Mouse (Mus musculus): ENCODE measurements around the gene Kctd2. TPM values are rescaled to one million over a fixed set of nuclear protein-coding genes. Genes with fewer than 3 reads are reported as not detected.
A peak's percentile ranks its signal among the peaks of the same experiment; 100 is the strongest.
"Not testable (repeated sequence)": the region's sequence is repeated elsewhere in the genome, so short reads cannot be mapped to it uniquely, and the experiment has no call there.

Gene Kctd2
- polyA plus RNA-seq, 1 experiment from 2014 or later = 3.9 TPM

GRCm38 (mm10) chr11:115453306-115453705 is 33.4 kb downstream of the Kctd2 start:
- no peak overlapping the region for H3K9ac ChIP-seq (ENCODE audit: low read length)
- peak overlapping the region; percentile 17; the same call in 1 of the 2 replicates for H3K27ac ChIP-seq (ENCODE audit: low read length)
- no peaks in the 10 kb centered on the region for H3K27me3 ChIP-seq (ENCODE audit: control insufficient read depth, insufficient read depth, low read length)
- WGBS = 59% methylated on average over 4 of the region's 4 CpGs
- no peak overlapping the region for H3K4me2 ChIP-seq (ENCODE audit: low read depth, low read length)
- ATAC-seq (replicated peaks; ENCODE audit: extremely low read depth, insufficient read depth, low FRiP score) = no peak
- no peaks in the 10 kb centered on the region; the same call in 1 of the 2 replicates for H3K9me3 ChIP-seq (replicated peaks; ENCODE audit: control insufficient read depth, low read length)
- peaks cover 9% of the 10 kb centered on the region for H3K4me1 ChIP-seq (ENCODE audit: control insufficient read depth, insufficient read depth, low read length)
- no peaks in the 10 kb centered on the region for H3K36me3 ChIP-seq (ENCODE audit: control insufficient read depth, insufficient read depth)
- no peak overlapping the region for H3K4me3 ChIP-seq (ENCODE audit: low read length)

- not testable (repeated sequence) for H3K9me3 ChIP-seq (replicated peaks; ENCODE audit: control insufficient read depth, low read length); H3K27me3 ChIP-seq (ENCODE audit: control insufficient read depth, insufficient read depth, low read length); H3K9ac ChIP-seq (ENCODE audit: low read length); H3K27ac ChIP-seq (ENCODE audit: low read length); H3K4me2 ChIP-seq (ENCODE audit: low read depth, low read length); ATAC-seq (replicated peaks; ENCODE audit: extremely low read depth, insufficient read depth, low FRiP score); H3K4me1 ChIP-seq (ENCODE audit: control insufficient read depth, insufficient read depth, low read length); H3K36me3 ChIP-seq (ENCODE audit: control insufficient read depth, insufficient read depth); H3K4me3 ChIP-seq (ENCODE audit: low read length)
- 86% methylated on average over 6 of the region's 6 CpGs for WGBS
These were observed 34.9 kb downstream of the Kctd2 start for GRCm38 (mm10) chr11:115454822-115455221.

GRCm38 (mm10) chr11:115455619-115456018 is 35.7 kb downstream of the Kctd2 start:
- no peak overlapping the region for H3K9ac ChIP-seq (ENCODE audit: low read length)
- H3K27me3 ChIP-seq (ENCODE audit: control insufficient read depth, insufficient read depth, low read length) = no peaks in the 10 kb centered on the region
- no peaks in the 10 kb centered on the region for H3K36me3 ChIP-seq (ENCODE audit: control insufficient read depth, insufficient read depth)
- H3K9me3 ChIP-seq (replicated peaks; ENCODE audit: control insufficient read depth, low read length) = no peaks in the 10 kb centered on the region; the same call in 1 of the 2 replicates
- no peak overlapping the region for H3K27ac ChIP-seq (ENCODE audit: low read length)
- 86% methylated on average over 15 of the region's 15 CpGs for WGBS
- H3K4me3 ChIP-seq (ENCODE audit: low read length) = no peak overlapping the region
- no peak for ATAC-seq (replicated peaks; ENCODE audit: extremely low read depth, insufficient read depth, low FRiP score)
- no peak overlapping the region for H3K4me2 ChIP-seq (ENCODE audit: low read depth, low read length)
- peaks cover 9% of the 10 kb centered on the region for H3K4me1 ChIP-seq (ENCODE audit: control insufficient read depth, insufficient read depth, low read length)

- Histone ChIP-seq H3K4me3 (ENCODE audit: low read length) (no peak overlapping the region), H3K36me3 (ENCODE audit: control insufficient read depth, insufficient read depth) (no peaks in the 10 kb centered on the region), H3K4me1 (ENCODE audit: control insufficient read depth, insufficient read depth, low read length) (peaks cover 9% of the 10 kb centered on the region), H3K27me3 (ENCODE audit: control insufficient read depth, insufficient read depth, low read length) (no peaks in the 10 kb centered on the region), H3K9ac (ENCODE audit: low read length) (no peak overlapping the region), H3K27ac (ENCODE audit: low read length) (no peak overlapping the region), H3K9me3 (replicated peaks; ENCODE audit: control insufficient read depth, low read length) (no peaks in the 10 kb centered on the region; the same call in 1 of the 2 replicates), H3K4me2 (ENCODE audit: low read depth, low read length) (no peak overlapping the region)
- no peak for ATAC-seq (replicated peaks; ENCODE audit: extremely low read depth, insufficient read depth, low FRiP score)
- WGBS = 94% methylated on average over 5 of the region's 5 CpGs
These were observed 36.3 kb downstream of the Kctd2 start for GRCm38 (mm10) chr11:115456182-115456581.

GRCm38 (mm10) chr11:115457405-115457804 is 37.5 kb downstream of the Kctd2 start:
- no peaks in the 10 kb centered on the region for H3K27me3 ChIP-seq (ENCODE audit: control insufficient read depth, insufficient read depth, low read length)
- no peaks in the 10 kb centered on the region for H3K36me3 ChIP-seq (ENCODE audit: control insufficient read depth, insufficient read depth)
- ATAC-seq (replicated peaks; ENCODE audit: extremely low read depth, insufficient read depth, low FRiP score) = no peak; the same call in 1 of the 2 replicates
- no peak overlapping the region for H3K9ac ChIP-seq (ENCODE audit: low read length)
- no peaks in the 10 kb centered on the region; the same call in 1 of the 2 replicates for H3K9me3 ChIP-seq (replicated peaks; ENCODE audit: control insufficient read depth, low read length)
- no peak overlapping the region for H3K4me2 ChIP-seq (ENCODE audit: low read depth, low read length)
- WGBS = 29% methylated on average over 6 of the region's 6 CpGs
- no peak overlapping the region for H3K4me3 ChIP-seq (ENCODE audit: low read length)
- 0 out of 2 replicates have a peak overlapping the region, but pooled peaks have one; percentile 28 for H3K27ac ChIP-seq (ENCODE audit: low read length)
- peaks cover 9% of the 10 kb centered on the region for H3K4me1 ChIP-seq (ENCODE audit: control insufficient read depth, insufficient read depth, low read length)

GRCm38 (mm10) chr11:115460976-115461375 is 41.0 kb downstream of the Kctd2 start:
- H3K9me3 ChIP-seq (replicated peaks; ENCODE audit: control insufficient read depth, low read length) = no peaks in the 10 kb centered on the region
- H3K4me1 ChIP-seq (ENCODE audit: control insufficient read depth, insufficient read depth, low read length) = peaks cover 9% of the 10 kb centered on the region
- H3K4me3 ChIP-seq (ENCODE audit: low read length) = no peak overlapping the region
- ATAC-seq (replicated peaks; ENCODE audit: extremely low read depth, insufficient read depth, low FRiP score) = no peak
- no peaks in the 10 kb centered on the region for H3K27me3 ChIP-seq (ENCODE audit: control insufficient read depth, insufficient read depth, low read length)
- H3K9ac ChIP-seq (ENCODE audit: low read length) = no peak overlapping the region
- 28% methylated on average over 8 of the region's 8 CpGs for WGBS
- no peaks in the 10 kb centered on the region for H3K36me3 ChIP-seq (ENCODE audit: control insufficient read depth, insufficient read depth)
- no peak overlapping the region for H3K27ac ChIP-seq (ENCODE audit: low read length)
- no peak overlapping the region for H3K4me2 ChIP-seq (ENCODE audit: low read depth, low read length)

DNA sequence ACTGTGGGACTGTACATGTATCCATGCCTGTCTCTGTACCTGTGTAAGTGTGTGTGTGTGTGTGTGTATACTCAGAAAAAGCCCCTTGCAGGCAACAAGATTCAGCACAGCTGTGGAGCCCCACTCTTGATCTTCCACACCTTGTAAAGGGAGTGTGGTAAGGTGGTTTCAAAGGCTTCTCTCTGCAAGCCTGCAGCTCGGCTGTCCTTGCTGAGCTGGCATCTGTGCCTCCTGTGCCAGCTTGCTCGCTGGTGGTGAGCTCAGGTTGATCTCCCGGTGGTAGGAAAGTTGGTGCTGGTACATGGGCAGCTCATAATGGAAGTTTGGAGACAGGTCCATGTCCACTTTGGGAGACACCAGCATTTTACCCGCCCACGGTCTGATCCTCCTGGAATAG is 41.9 kb downstream of the Kctd2 start:
- no peak overlapping the region for H3K4me3 ChIP-seq (ENCODE audit: low read length)
- no peak overlapping the region for H3K9ac ChIP-seq (ENCODE audit: low read length)
- H3K36me3 ChIP-seq (ENCODE audit: control insufficient read depth, insufficient read depth) = no peaks in the 10 kb centered on the region
- no peak overlapping the region for H3K4me2 ChIP-seq (ENCODE audit: low read depth, low read length)
- WGBS = 73% methylated on average over 5 of the region's 5 CpGs
- H3K4me1 ChIP-seq (ENCODE audit: control insufficient read depth, insufficient read depth, low read length) = peaks cover 9% of the 10 kb centered on the region
- H3K9me3 ChIP-seq (replicated peaks; ENCODE audit: control insufficient read depth, low read length) = no peaks in the 10 kb centered on the region
- no peak for ATAC-seq (replicated peaks; ENCODE audit: extremely low read depth, insufficient read depth, low FRiP score)
- H3K27ac ChIP-seq (ENCODE audit: low read length) = no peak overlapping the region
- H3K27me3 ChIP-seq (ENCODE audit: control insufficient read depth, insufficient read depth, low read length) = no peaks in the 10 kb centered on the region

DNA sequence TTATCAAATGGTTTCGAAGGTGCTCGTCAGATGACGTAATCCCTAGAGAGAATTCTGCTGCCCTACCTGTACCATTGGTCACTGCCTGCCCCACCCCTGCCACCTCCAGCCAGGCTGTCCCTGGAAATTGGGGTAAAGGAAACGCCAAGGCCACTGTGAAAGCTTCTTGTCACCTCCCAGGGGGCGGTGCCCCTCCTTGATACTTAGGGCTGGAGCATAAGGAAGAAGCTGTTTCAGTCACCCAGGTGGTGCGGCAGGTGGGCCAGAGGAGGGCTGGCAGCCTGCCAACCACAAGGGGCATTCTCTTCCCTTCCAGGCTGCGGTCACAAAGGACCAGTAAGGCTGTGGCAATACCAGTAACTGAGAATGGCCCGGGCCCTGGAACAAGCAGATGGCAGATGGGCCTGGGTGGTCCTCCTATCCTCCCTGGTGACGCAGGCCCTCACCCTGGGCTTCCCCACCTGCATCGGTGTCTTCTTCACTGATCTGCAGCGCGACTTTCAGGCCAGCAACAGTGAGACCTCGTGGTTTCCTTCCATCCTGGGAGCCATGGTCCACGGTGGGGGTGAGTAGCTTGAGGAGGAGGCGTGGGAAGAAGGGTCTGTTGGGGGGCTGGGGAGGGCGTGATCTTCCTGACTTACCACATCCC is 42.4 kb downstream of the Kctd2 start, which contains the start of gene Slc16a5:
TSS of gene Slc16a5 (plus strand) at position 232 of the 649 bp plus-strand sequence.
- Histone ChIP-seq H3K27ac (ENCODE audit: low read length) (peak within 1 kb of the TSS; percentile 65; the same call in 1 of the 2 replicates), H3K27me3 (ENCODE audit: control insufficient read depth, insufficient read depth, low read length) (no peaks in the 10 kb centered on the region), H3K36me3 (ENCODE audit: control insufficient read depth, insufficient read depth) (no peaks in the 10 kb centered on the region), H3K9me3 (replicated peaks; ENCODE audit: control insufficient read depth, low read length) (no peaks in the 10 kb centered on the region), H3K4me1 (ENCODE audit: control insufficient read depth, insufficient read depth, low read length) (peaks cover 5% of the 10 kb centered on the region), H3K4me2 (ENCODE audit: low read depth, low read length) (no peak within 1 kb of the TSS; the same call in none of the 2 replicates), H3K9ac (ENCODE audit: low read length) (no peak within 1 kb of the TSS), H3K4me3 (ENCODE audit: low read length) (peak within 1 kb of the TSS; percentile 19)
- 75% methylated on average over 16 of the region's 16 CpGs for WGBS
- peak; percentile 25; the same call in 1 of the 2 replicates for ATAC-seq (replicated peaks; ENCODE audit: extremely low read depth, insufficient read depth, low FRiP score)

DNA sequence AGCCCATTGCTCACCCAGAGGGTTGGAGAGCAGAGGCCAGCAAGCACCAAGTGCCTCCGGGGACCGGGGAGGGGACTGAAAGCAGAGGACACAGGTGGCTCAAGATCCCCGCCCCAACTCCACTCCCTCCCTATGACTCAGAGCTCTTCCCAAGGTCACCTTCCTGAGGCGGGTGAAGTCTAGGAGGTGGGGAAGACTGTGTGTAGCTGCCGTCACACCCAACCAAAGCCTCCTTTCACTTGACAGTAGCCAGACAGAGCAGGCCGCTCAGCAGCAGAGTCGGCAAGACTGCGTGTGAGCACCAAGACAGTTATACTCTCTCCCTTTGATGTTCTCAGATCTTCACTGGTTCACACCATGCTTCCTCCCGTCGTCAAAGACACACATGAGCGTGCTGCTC is 43.5 kb downstream of the Kctd2 start:
- Histone ChIP-seq H3K9me3 (replicated peaks; ENCODE audit: control insufficient read depth, low read length) (no peaks in the 10 kb centered on the region), H3K4me3 (ENCODE audit: low read length) (peak overlapping the region; percentile 28), H3K4me2 (ENCODE audit: low read depth, low read length) (peak overlapping the region; percentile 16; the same call in 1 of the 2 replicates), H3K27ac (ENCODE audit: low read length) (peak overlapping the region; percentile 65; the same call in 1 of the 2 replicates), H3K4me1 (ENCODE audit: control insufficient read depth, insufficient read depth, low read length) (peaks cover 3% of the 10 kb centered on the region; the same call in 1 of the 2 replicates), H3K36me3 (ENCODE audit: control insufficient read depth, insufficient read depth) (no peaks in the 10 kb centered on the region), H3K9ac (ENCODE audit: low read length) (no peak overlapping the region), H3K27me3 (ENCODE audit: control insufficient read depth, insufficient read depth, low read length) (no peaks in the 10 kb centered on the region)
- 0 out of 2 replicates have a peak, but pooled peaks have one; percentile 12 for ATAC-seq (replicated peaks; ENCODE audit: extremely low read depth, insufficient read depth, low FRiP score)
- WGBS = 42% methylated on average over 11 of the region's 11 CpGs
